Mouse (Mus musculus): Measurements from ENCODE around the gene Kcnk18.

DNA sequence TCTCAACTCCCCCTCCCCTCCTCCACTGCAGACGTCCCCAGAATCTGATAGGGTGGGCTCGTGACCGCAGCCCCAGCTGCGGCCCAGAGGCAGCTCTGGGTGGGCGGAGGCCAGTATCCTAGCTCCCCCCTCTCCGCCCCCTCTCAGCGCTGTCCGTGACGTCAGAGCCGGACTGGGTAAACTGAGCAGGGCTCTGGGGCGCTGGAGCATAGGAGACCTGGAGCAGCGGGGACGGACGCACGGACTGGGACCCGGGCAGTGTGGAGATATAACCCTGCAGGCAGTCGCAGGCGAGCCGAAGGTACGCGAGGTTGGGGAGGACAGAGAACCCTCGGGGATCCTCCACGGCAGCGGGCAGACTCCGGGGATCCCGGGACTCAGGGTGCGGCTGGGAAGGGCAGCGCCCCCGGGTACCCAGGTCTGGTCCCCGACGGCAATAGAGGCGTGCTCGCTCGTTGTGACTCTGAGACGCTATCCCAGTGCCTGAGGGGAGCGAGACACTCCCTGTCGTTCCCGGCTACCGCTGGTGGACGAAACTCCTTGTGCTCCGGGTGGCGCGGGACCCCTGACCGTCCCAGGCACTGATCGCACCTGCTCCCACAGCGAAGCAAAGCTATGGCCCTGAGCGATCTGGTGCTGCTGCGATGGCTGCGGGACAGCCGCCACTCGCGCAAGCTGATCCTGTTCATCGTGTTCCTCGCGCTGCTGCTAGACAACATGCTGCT lies 41.9 kb downstream of the Kcnk18 start, which contains the start of gene Slc18a2:
- TF ChIP-seq POLR2A (IDR thresholded peaks at IDR 0.05; ENCODE audit: borderline replicate concordance, insufficient read depth, low read length) (no peak), CTCF (IDR thresholded peaks at IDR 0.05; ENCODE audit: borderline replicate concordance, insufficient read depth, low read depth, low read length) (no peak)
